Mouse (Mus musculus) E14TG2a.4 (cell line): ENCODE measurements around the gene Orm3.

Experiments used
- CTCF ChIP-seq: conservative IDR thresholded peaks from 2 replicates; pipeline ENCODE4 v1.5.1; 2014; ENCODE audit warnings: low read length
- NANOG ChIP-seq: IDR thresholded peaks from 2 replicates; pipeline ENCODE4 v1.6.1; 2014; ENCODE audit warnings: borderline replicate concordance, low read length, mixed read lengths
- POU5F1 ChIP-seq: IDR thresholded peaks from 2 replicates; pipeline ENCODE4 v1.6.1; 2014; ENCODE audit warnings: low read length, borderline replicate concordance

DNA sequence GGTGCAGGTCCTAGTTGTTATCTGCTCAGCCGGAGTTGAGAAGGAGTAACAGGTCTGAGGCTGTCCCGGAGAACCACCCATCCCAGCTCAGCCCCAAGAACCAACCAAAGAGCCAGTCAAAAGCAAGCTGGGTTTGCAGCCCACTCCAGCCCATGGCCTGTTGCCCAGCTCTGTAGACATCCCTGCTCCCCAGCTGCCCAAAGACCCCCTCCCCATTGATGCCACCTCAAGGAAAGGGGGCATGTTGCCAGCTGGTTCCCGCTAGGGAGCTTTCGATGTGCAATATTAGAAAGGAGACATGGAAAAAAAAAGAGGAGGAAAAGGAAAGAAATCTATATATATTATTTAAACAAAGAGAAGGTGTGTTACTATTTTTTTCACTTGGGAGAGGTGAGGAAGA is 22.6 kb upstream of the Orm3 start:
- TF ChIP-seq CTCF (no peak), NANOG (no peak), POU5F1 (no peak)
